Mouse (Mus musculus): ENCODE data around the gene Tmem198b. TPM values are rescaled to one million over a fixed set of nuclear protein-coding genes. Genes with fewer than 3 reads are reported as not detected.

Gene Tmem198b
- polyA plus RNA-seq (2014; fragmentation: Nextera tagmentation; extraction: Ambion mirVana), result 18.9 and 22.2 TPM in 2 replicates

DNA sequence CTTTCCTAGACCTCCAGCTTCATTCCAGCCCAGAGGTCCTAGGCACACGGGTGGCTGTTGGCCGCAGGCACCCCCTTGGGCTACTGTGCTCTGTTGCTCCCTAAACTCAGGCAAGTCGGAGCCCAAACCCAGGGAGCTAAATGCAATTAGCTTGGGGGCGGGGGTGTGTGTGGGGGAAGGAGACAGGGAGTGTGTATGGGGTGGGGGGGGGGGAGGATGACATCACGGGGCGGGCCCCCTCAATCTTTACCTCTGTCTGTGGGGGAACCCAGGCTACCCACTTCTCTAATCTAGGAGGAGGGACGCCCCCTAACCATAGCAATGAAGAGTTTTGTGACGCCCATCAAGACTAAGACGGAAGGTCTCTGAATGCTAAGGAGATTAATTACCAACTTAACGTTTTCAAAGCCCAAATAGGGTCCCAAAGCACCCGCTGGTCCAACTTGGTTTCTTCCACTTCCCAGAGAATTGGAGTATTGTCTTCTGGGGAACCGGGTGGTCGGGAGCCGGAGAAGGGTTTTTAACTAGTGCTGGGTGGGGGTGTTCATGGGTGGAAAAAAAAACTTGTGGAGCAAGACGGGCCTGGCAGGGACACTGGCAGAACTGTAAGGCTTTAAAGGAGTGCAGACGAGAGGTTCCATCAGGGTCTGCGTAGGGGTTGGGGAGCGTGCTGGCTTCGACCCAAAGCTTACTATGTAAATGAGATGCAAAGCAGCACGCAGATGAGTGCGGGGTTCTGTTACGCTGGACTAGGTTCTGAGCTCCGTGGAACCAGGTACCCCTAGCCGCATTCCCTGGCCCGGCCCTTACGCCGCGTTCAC is at the start of gene Tmem198b:
TSS of gene Tmem198b (minus strand) at position 100 of the 821 bp plus-strand sequence.
- Histone ChIP-seq H3K27ac (replicated peaks; ENCODE audit: low read depth, low read length) (peak within 1 kb of the TSS; percentile 96), H3K27me3 (ENCODE audit: control insufficient read depth, insufficient read depth, low read length) (no peaks in the 10 kb centered on the region), H3K9me3 (ENCODE audit: control insufficient read depth, low read length) (no peaks in the 10 kb centered on the region), H3K4me2 (ENCODE audit: low read depth, severe bottlenecking) (peak within 1 kb of the TSS; percentile 69), H3K4me1 (ENCODE audit: control insufficient read depth, insufficient read depth, low read length) (peaks cover 20% of the 10 kb centered on the region), H3K4me3 (ENCODE audit: low read depth, low read length) (peak within 1 kb of the TSS; percentile 81), H3K36me3 (ENCODE audit: control insufficient read depth, insufficient read depth, low read length) (peaks cover 6% of the 10 kb centered on the region; the same call in 1 of the 2 replicates), H3K9ac (ENCODE audit: low read length) (peak within 1 kb of the TSS; percentile 86)
- ATAC-seq (ENCODE audit: insufficient number of reproducible peaks, low FRiP score, low TSS enrichment, low read depth) (peak; percentile 57), DNase-seq (ENCODE audit: low spot score) (peak; percentile 79)
- 1% methylated on average over 26 of the region's 28 CpGs for WGBS

DNA sequence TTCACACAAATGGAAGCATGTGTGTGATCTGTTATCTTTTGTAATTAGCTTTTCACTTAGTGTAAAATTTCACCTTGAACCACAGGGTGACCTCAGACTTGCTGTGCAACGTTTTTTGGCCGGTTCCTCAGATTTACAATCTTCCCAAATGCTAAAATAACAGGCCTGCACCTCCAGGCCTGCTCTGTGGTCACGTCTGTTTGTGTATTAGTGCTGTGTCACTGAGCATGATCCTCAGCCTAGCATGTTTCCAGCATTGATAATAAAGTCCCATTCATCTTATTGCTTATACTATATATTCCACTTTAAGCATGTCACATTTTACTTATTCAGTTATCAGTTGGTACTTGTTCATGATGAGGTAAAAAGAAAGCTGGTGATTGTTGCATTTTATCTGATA is 46.2 kb upstream of the Tmem198b start:
- H3K4me2 ChIP-seq (ENCODE audit: low read depth, severe bottlenecking), result no peak overlapping the region
- WGBS, result 76% methylated on average over 3 of the region's 3 CpGs
- no peaks in the 10 kb centered on the region for H3K4me1 ChIP-seq (ENCODE audit: control insufficient read depth, insufficient read depth, low read length)
- no peaks in the 10 kb centered on the region for H3K27me3 ChIP-seq (ENCODE audit: control insufficient read depth, insufficient read depth, low read length)
- H3K9ac ChIP-seq (ENCODE audit: low read length), result no peak overlapping the region
- ATAC-seq (ENCODE audit: insufficient number of reproducible peaks, low FRiP score, low TSS enrichment, low read depth) (no peak), DNase-seq (ENCODE audit: low spot score) (no peak)
- H3K36me3 ChIP-seq (ENCODE audit: control insufficient read depth, insufficient read depth, low read length), result peaks cover 15% of the 10 kb centered on the region; the same call in 1 of the 2 replicates
- no peaks in the 10 kb centered on the region for H3K9me3 ChIP-seq (ENCODE audit: control insufficient read depth, low read length)
- H3K4me3 ChIP-seq (ENCODE audit: low read depth, low read length), result no peak overlapping the region
- H3K27ac ChIP-seq (replicated peaks; ENCODE audit: low read depth, low read length), result no peak overlapping the region

DNA sequence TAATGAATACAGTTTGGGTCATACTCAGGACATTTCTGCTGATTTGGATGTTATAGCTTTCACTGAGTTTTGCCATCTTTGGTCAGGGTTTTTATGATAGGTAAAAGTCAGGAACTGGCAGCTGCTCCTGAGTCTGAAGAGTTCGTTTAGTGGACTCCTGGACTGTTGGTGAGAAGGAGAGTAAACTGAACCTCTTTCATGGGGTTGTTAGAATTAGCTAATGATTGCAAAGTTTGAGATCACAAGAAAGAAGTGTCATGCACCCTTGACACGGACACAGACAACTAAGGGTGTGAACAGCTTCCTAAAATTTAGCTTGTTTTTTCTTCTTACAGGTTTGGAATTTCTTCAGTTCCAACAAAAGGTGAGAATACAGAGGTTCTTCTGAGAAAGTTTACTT is 44.3 kb upstream of the Tmem198b start:
- Histone ChIP-seq H3K27ac (replicated peaks; ENCODE audit: low read depth, low read length) (no peak overlapping the region), H3K9ac (ENCODE audit: low read length) (no peak overlapping the region), H3K27me3 (ENCODE audit: control insufficient read depth, insufficient read depth, low read length) (no peaks in the 10 kb centered on the region), H3K9me3 (ENCODE audit: control insufficient read depth, low read length) (no peaks in the 10 kb centered on the region), H3K4me3 (ENCODE audit: low read depth, low read length) (no peak overlapping the region), H3K4me2 (ENCODE audit: low read depth, severe bottlenecking) (no peak overlapping the region), H3K4me1 (ENCODE audit: control insufficient read depth, insufficient read depth, low read length) (0 out of 2 replicates have a peak, but pooled peaks cover 5% of the 10 kb centered on the region), H3K36me3 (ENCODE audit: control insufficient read depth, insufficient read depth, low read length) (peaks cover 12% of the 10 kb centered on the region; the same call in 1 of the 2 replicates)
- ATAC-seq (ENCODE audit: insufficient number of reproducible peaks, low FRiP score, low TSS enrichment, low read depth) (no peak), DNase-seq (ENCODE audit: low spot score) (no peak)
- 62% methylated on average over 2 of the region's 2 CpGs for WGBS

DNA sequence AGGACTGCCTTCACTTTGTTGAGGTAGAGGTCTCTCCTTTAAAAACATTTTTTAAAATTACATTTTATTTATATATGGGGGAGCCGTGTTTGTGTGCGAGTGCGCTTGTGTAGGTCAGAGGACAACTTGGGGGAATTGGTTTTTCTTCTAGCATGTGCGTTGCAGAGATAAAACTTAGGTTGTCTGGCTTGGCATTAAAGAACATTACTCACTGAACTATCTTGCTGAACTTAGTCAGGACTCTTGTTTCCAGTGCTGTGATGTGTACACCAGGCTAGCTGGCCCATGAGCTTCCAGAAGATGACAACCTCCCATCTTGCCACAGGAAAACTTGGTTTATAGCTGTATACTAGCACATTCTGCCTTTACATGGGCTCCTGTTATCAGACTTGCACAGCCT is 42.5 kb upstream of the Tmem198b start:
- Histone ChIP-seq H3K9me3 (ENCODE audit: control insufficient read depth, low read length) (no peaks in the 10 kb centered on the region), H3K4me3 (ENCODE audit: low read depth, low read length) (no peak overlapping the region), H3K36me3 (ENCODE audit: control insufficient read depth, insufficient read depth, low read length) (peaks cover 9% of the 10 kb centered on the region; the same call in 1 of the 2 replicates), H3K27ac (replicated peaks; ENCODE audit: low read depth, low read length) (no peak overlapping the region), H3K27me3 (ENCODE audit: control insufficient read depth, insufficient read depth, low read length) (no peaks in the 10 kb centered on the region), H3K4me1 (ENCODE audit: control insufficient read depth, insufficient read depth, low read length) (0 out of 2 replicates have a peak, but pooled peaks cover 5% of the 10 kb centered on the region), H3K4me2 (ENCODE audit: low read depth, severe bottlenecking) (no peak overlapping the region), H3K9ac (ENCODE audit: low read length) (no peak overlapping the region)
- WGBS, result 95% methylated on average over 4 of the region's 4 CpGs
- ATAC-seq (ENCODE audit: insufficient number of reproducible peaks, low FRiP score, low TSS enrichment, low read depth) (no peak), DNase-seq (ENCODE audit: low spot score) (no peak)

DNA sequence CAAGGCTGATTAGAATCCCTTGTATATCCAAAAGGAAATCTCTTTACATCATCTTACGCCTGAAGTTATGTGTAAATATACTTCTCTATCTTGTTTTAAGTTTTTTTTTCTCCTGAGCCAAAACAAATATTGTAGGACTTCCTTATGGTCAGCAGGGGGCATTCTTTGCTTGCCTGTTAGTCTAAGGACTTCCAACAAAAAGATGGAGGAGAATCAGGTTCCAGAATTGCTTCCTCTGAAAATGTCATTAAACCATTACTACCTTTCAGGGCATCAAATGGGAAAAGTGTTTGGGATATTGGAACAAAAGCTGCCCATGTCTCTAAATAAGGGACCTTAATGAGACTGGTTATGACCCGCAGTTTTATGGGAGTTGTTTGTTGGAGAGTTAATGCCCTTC is 41.3 kb upstream of the Tmem198b start:
- H3K36me3 ChIP-seq (ENCODE audit: control insufficient read depth, insufficient read depth, low read length), result peaks cover 14% of the 10 kb centered on the region; the same call in 1 of the 2 replicates
- H3K4me3 ChIP-seq (ENCODE audit: low read depth, low read length), result no peak overlapping the region
- 0 out of 2 replicates have a peak, but pooled peaks cover 5% of the 10 kb centered on the region for H3K4me1 ChIP-seq (ENCODE audit: control insufficient read depth, insufficient read depth, low read length)
- no peak overlapping the region for H3K4me2 ChIP-seq (ENCODE audit: low read depth, severe bottlenecking)
- DNase-seq (ENCODE audit: low spot score), result no peak
- H3K9ac ChIP-seq (ENCODE audit: low read length), result no peak overlapping the region
- WGBS, result 59% methylated on average over 2 of the region's 2 CpGs
- H3K9me3 ChIP-seq (ENCODE audit: control insufficient read depth, low read length), result no peaks in the 10 kb centered on the region
- no peaks in the 10 kb centered on the region for H3K27me3 ChIP-seq (ENCODE audit: control insufficient read depth, insufficient read depth, low read length)
- no peak overlapping the region for H3K27ac ChIP-seq (replicated peaks; ENCODE audit: low read depth, low read length)
- ATAC-seq (ENCODE audit: insufficient number of reproducible peaks, low FRiP score, low TSS enrichment, low read depth), result no peak

DNA sequence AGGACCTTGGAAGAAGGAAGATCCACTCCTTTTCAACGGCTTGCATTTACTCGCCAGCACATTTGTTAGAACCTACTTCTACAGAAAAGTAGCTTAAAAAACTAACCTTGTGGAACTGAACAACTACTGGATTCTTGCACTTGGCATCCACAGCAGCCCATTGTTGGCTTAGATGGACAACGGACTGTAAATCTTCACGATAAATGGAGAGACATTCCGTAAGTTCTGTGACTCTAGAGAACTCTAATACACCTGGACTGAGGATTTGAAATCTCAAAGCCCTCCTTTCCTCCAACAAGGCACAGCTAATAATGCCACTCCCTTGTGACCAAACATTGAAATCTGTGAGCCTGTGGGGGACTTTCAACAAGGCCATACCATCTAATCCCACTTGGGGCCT is 39.1 kb upstream of the Tmem198b start:
- no peak overlapping the region for H3K4me3 ChIP-seq (ENCODE audit: low read depth, low read length)
- ATAC-seq (ENCODE audit: insufficient number of reproducible peaks, low FRiP score, low TSS enrichment, low read depth) (no peak), DNase-seq (ENCODE audit: low spot score) (no peak)
- H3K4me1 ChIP-seq (ENCODE audit: control insufficient read depth, insufficient read depth, low read length), result 0 out of 2 replicates have a peak, but pooled peaks cover 5% of the 10 kb centered on the region
- no peaks in the 10 kb centered on the region for H3K27me3 ChIP-seq (ENCODE audit: control insufficient read depth, insufficient read depth, low read length)
- no peak overlapping the region for H3K4me2 ChIP-seq (ENCODE audit: low read depth, severe bottlenecking)
- no peaks in the 10 kb centered on the region for H3K9me3 ChIP-seq (ENCODE audit: control insufficient read depth, low read length)
- H3K36me3 ChIP-seq (ENCODE audit: control insufficient read depth, insufficient read depth, low read length), result peaks cover 7% of the 10 kb centered on the region; the same call in 1 of the 2 replicates
- no peak overlapping the region for H3K9ac ChIP-seq (ENCODE audit: low read length)
- WGBS, result 95% methylated on average over 5 of the region's 5 CpGs
- H3K27ac ChIP-seq (replicated peaks; ENCODE audit: low read depth, low read length), result no peak overlapping the region

DNA sequence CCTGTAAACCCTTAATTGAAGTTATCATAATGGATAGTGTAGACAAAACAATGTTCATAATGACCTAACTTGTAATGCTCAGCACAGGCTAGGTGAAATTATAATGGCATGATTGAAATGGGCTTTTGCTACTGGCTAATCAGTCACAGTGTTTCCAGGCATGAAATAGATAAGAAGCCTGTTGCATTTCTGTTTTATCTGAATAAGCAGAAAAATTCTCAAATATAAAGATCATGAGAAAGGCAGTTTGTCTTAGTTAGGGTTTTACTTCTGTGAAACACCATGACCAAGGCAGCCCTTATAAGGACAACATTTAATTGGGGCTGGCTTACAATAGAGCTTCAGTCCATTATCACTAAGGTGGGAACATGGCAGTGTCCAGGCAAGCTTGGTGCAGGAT is 36.4 kb upstream of the Tmem198b start:
- Histone ChIP-seq H3K27me3 (ENCODE audit: control insufficient read depth, insufficient read depth, low read length) (no peaks in the 10 kb centered on the region), H3K36me3 (ENCODE audit: control insufficient read depth, insufficient read depth, low read length) (peaks cover 7% of the 10 kb centered on the region; the same call in 1 of the 2 replicates), H3K4me2 (ENCODE audit: low read depth, severe bottlenecking) (no peak overlapping the region), H3K9me3 (ENCODE audit: control insufficient read depth, low read length) (no peaks in the 10 kb centered on the region), H3K27ac (replicated peaks; ENCODE audit: low read depth, low read length) (no peak overlapping the region), H3K9ac (ENCODE audit: low read length) (no peak overlapping the region), H3K4me3 (ENCODE audit: low read depth, low read length) (no peak overlapping the region), H3K4me1 (ENCODE audit: control insufficient read depth, insufficient read depth, low read length) (0 out of 2 replicates have a peak, but pooled peaks cover 5% of the 10 kb centered on the region)
- DNase-seq (ENCODE audit: low spot score), result no peak
- ATAC-seq (ENCODE audit: insufficient number of reproducible peaks, low FRiP score, low TSS enrichment, low read depth), result no peak

DNA sequence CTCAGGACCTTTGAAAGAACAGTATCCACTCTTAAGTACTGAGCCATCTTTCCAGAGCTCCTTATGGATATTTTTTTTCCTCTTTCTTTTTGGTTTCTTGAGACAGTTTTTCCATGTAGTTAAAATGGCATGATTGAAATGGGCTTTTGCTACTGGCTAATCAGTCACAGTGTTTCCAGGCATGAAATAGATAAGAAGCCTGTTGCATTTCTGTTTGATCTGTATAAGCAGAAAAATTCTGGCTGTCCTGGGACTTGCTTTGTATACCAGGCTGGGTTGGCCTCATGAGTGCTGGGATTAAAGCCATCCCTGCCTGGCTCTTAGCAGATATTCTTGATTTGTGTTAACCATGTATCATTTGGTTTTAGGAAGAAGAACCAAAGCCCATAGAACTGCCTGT is 35.3 kb upstream of the Tmem198b start:
- Histone ChIP-seq H3K4me1 (ENCODE audit: control insufficient read depth, insufficient read depth, low read length) (no peaks in the 10 kb centered on the region), H3K27me3 (ENCODE audit: control insufficient read depth, insufficient read depth, low read length) (no peaks in the 10 kb centered on the region), H3K9me3 (ENCODE audit: control insufficient read depth, low read length) (no peaks in the 10 kb centered on the region), H3K9ac (ENCODE audit: low read length) (no peak overlapping the region), H3K27ac (replicated peaks; ENCODE audit: low read depth, low read length) (no peak overlapping the region), H3K4me3 (ENCODE audit: low read depth, low read length) (no peak overlapping the region), H3K36me3 (ENCODE audit: control insufficient read depth, insufficient read depth, low read length) (peaks cover 11% of the 10 kb centered on the region; the same call in 1 of the 2 replicates), H3K4me2 (ENCODE audit: low read depth, severe bottlenecking) (no peak overlapping the region)
- no peak for DNase-seq (ENCODE audit: low spot score)
- no peak for ATAC-seq (ENCODE audit: insufficient number of reproducible peaks, low FRiP score, low TSS enrichment, low read depth)
